Mouse (Mus musculus) limb, embryonic 14.5 days (tissue): ENCODE data around the gene Lgi1. TPM values are rescaled to one million over a fixed set of nuclear protein-coding genes. Genes with fewer than 3 reads are reported as not detected.

Experiments
- ATAC-seq: fragments of 200-750 bp; cut with Nextera tagmentation; 2 replicates; pipeline ENCODE4 v1.8.0; 2017; ENCODE audit warnings: low read depth, moderate number of reproducible peaks, moderate TSS enrichment; ENCODE audit not compliant: low FRiP score
- DNase-seq: peaks from one replicate; pipeline ENCODE4 v3.0.0-alpha.2; 2015; ENCODE audit warnings: low spot score
- H3K27ac ChIP-seq: fragments of 300-500 bp; sonication (generic); replicated peaks from 2 replicates; pipeline ENCODE4 v1.5.1; 2014; ENCODE audit warnings: low read depth, mild to moderate bottlenecking, low read length, moderate library complexity, mixed read lengths
- H3K27me3 ChIP-seq: fragments of 300-500 bp; sonication (generic); 2 replicates; pipeline ENCODE4 v1.6.1; 2014; ENCODE audit warnings: low read length, mixed read lengths; ENCODE audit not compliant: control insufficient read depth, insufficient read depth
- H3K36me3 ChIP-seq: fragments of 300-500 bp; sonication (generic); 2 replicates; pipeline ENCODE4 v1.6.1; 2014; ENCODE audit warnings: mild to moderate bottlenecking, low read length, moderate library complexity, mixed read lengths; ENCODE audit not compliant: control insufficient read depth, insufficient read depth
- H3K4me1 ChIP-seq: fragments of 300-500 bp; sonication (generic); 2 replicates; pipeline ENCODE4 v1.6.1; 2014; ENCODE audit warnings: antibody characterized with exemption, low read length, mixed read lengths; ENCODE audit not compliant: control insufficient read depth, insufficient read depth
- H3K4me2 ChIP-seq: fragments of 300-500 bp; sonication (generic); replicated peaks from 2 replicates; pipeline ENCODE4 v1.6.1; 2014; ENCODE audit warnings: low read depth, mild to moderate bottlenecking, low read length, moderate library complexity; ENCODE audit not compliant: severe bottlenecking
- H3K4me3 ChIP-seq: fragments of 300-500 bp; sonication (generic); replicated peaks from 2 replicates; pipeline ENCODE4 v1.5.1; 2014; ENCODE audit warnings: low read length
- H3K9ac ChIP-seq: fragments of 300-500 bp; sonication (generic); 2 replicates; pipeline ENCODE4 v1.6.1; 2014; ENCODE audit warnings: mild to moderate bottlenecking, low read depth, low read length, moderate library complexity; ENCODE audit not compliant: severe bottlenecking
- H3K9me3 ChIP-seq: fragments of 300-500 bp; sonication (generic); 2 replicates; pipeline ENCODE4 v1.6.1; 2016; ENCODE audit warnings: low read length; ENCODE audit not compliant: control insufficient read depth
- POLR2A ChIP-seq: fragments of 200-500 bp; IDR thresholded peaks from 2 replicates; pipeline ENCODE4 v1.8.0; 2012; ENCODE audit warnings: inconsistent platforms, mild to moderate bottlenecking, moderate library complexity, borderline replicate concordance; ENCODE audit not compliant: insufficient read depth, insufficient read length; ENCODE audit errors: extremely low read depth
- WGBS: fragments of 180-500 bp; shearing (Covaris S2); extraction: QIAGEN DNeasy Blood & Tissue Kit; methylation state at CpG from one replicate; pipeline ENCODE4 v1.1.7; 2014; 5-methylcytosine and 5-hydroxymethylcytosine counted together
- polyA plus RNA-seq, 2 experiments: library from polyadenylated mRNA; depleted of rRNA in 1 of 2; stranded (reverse) in 1 of 2; unstranded in 1 of 2; fragments of >200 nt; fragmentation: Nextera tagmentation in 1 of 2; extraction: Ambion mirVana in 1 of 2; gene quantifications; 2 replicates each; pipeline versions ENCODE4 v1.2.1 to v1.2.3; 2012 to 2014

The Lgi1 gene
- polyA plus RNA-seq, 2 experiments = 2.3 to 3.3 TPM

DNA sequence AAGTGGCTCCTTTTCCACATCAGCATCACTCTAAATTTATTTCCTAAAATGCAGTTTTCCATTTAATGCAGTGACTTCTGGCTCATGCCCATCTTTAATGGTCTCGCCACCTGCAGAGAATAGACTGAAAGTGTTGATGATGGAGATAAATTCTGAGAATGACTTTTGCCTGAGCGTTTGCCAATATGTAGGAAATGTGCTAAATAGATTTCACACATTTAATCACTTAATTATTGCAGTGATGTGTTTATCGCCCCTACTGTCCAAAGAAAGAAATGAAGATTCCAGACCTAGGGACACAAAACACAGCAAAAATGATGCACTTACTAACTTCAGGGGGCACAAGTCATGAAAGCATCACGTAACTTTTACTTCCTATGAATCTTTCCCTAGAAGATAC is 54.8 kb downstream of the Lgi1 start:
- Histone ChIP-seq H3K4me1 (no peaks in the 10 kb centered on the region), H3K9me3 (no peaks in the 10 kb centered on the region), H3K36me3 (no peaks in the 10 kb centered on the region), H3K27me3 (no peaks in the 10 kb centered on the region), H3K27ac (no peak overlapping the region), H3K4me2 (no peak overlapping the region), H3K9ac (no peak overlapping the region), H3K4me3 (no peak overlapping the region)
- 78% methylated on average over 4 of the region's 4 CpGs for WGBS
- no peak for DNase-seq
- ATAC-seq = no peak
- no peak for TF ChIP-seq POLR2A

DNA sequence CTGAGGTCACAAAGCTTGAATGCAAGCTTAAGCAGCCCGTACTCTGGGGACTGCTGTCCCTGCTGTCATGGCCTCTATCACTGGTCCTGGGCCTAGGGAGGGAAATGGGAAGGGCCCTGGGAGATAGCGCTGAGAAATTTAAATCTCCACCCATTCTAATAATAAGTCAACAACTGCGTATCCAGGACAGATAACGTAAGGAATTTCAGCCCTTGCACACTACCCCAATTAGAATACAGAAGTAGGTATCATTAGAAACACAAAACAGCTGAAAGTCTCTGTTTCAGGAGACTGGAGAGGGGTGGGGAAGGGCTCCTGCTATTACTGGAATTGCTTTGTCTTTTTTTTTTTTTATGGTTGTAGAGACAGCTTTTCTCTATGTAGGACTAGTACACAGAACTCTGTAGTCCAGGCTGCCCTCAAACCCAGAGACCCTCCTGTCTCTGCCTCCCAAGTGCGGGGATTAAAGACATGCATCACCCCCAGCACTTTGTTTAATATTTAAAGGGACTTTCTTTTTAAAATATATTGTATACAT is 56.4 kb downstream of the Lgi1 start:
- H3K27me3 ChIP-seq = no peaks in the 10 kb centered on the region
- DNase-seq (no peak), ATAC-seq (no peak)
- no peak overlapping the region for H3K4me3 ChIP-seq
- 81% methylated on average over 5 of the region's 5 CpGs for WGBS
- H3K9ac ChIP-seq = no peak overlapping the region
- H3K36me3 ChIP-seq = no peaks in the 10 kb centered on the region
- no peak for TF ChIP-seq POLR2A
- H3K9me3 ChIP-seq = no peaks in the 10 kb centered on the region
- no peaks in the 10 kb centered on the region for H3K4me1 ChIP-seq
- H3K4me2 ChIP-seq = no peak overlapping the region
- H3K27ac ChIP-seq = no peak overlapping the region

GRCm38 (mm10) chr19:38323726-38324125 is 59.4 kb downstream of the Lgi1 start:
- no peak for ATAC-seq
- no peak for DNase-seq
- Histone ChIP-seq H3K4me1 (no peaks in the 10 kb centered on the region), H3K27ac (no peak overlapping the region), H3K36me3 (no peaks in the 10 kb centered on the region), H3K27me3 (no peaks in the 10 kb centered on the region), H3K9me3 (no peaks in the 10 kb centered on the region), H3K4me3 (no peak overlapping the region), H3K4me2 (no peak overlapping the region), H3K9ac (no peak overlapping the region)
- no peak for TF ChIP-seq POLR2A

DNA sequence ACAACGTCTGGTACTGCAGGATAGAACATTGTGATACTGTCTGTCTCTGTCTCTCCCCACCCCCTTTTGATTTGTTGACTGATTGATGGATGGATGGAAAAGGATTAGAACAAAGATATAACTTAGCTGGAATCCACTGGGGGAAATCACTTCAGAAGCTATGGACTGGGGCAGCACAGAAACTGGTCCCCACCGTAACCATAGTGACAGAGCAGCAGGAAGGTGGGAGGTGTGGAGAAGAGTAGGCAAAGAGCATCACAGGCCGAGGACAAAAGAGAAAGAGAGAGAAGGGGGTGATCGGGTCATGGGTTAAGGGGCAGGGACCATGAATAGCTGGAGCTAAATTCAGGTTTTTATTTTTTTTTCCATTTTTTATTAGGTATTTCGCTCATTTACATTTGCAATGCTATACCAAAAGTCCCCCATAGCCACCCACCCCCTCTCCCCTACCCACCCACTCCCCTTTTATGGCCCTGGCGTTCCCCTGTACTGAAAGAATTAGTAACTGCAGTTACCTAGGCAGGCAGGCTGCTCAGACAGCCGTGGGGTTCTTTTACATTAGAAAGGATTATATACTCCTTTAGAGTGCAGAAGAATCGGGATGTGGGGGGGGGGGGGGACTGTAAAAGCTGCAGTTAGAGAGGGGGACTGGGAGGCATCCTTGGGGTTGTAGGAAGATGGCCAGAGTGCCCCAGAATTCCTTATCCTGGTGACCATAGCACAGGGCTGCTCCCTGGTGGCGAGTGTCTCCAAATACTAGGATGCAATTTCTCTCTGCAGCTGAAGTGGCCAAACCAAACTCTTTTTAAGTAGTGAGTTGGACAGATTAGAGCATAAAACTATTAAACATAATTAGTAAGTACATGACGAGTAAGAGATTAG is 60.1 kb downstream of the Lgi1 start:
- H3K4me1 ChIP-seq = no peaks in the 10 kb centered on the region
- H3K9me3 ChIP-seq = no peaks in the 10 kb centered on the region
- no peak for TF ChIP-seq POLR2A
- DNase-seq = no peak
- 38% methylated on average over 10 of the region's 10 CpGs for WGBS
- H3K9ac ChIP-seq = no peak overlapping the region
- H3K27me3 ChIP-seq = no peaks in the 10 kb centered on the region
- H3K36me3 ChIP-seq = no peaks in the 10 kb centered on the region
- no peak overlapping the region for H3K4me2 ChIP-seq
- no peak overlapping the region for H3K27ac ChIP-seq
- no peak overlapping the region for H3K4me3 ChIP-seq
- ATAC-seq = no peak

GRCm38 (mm10) chr19:38325029-38325398 is 60.7 kb downstream of the Lgi1 start:
- no peak overlapping the region for H3K4me2 ChIP-seq
- no peaks in the 10 kb centered on the region for H3K4me1 ChIP-seq
- H3K4me3 ChIP-seq = no peak overlapping the region
- ATAC-seq (no peak), DNase-seq (no peak)
- no peaks in the 10 kb centered on the region for H3K27me3 ChIP-seq
- no peak for TF ChIP-seq POLR2A
- WGBS = 56% methylated on average over 4 of the region's 4 CpGs
- H3K36me3 ChIP-seq = no peaks in the 10 kb centered on the region
- H3K9me3 ChIP-seq = no peaks in the 10 kb centered on the region
- H3K9ac ChIP-seq = no peak overlapping the region
- no peak overlapping the region for H3K27ac ChIP-seq

DNA sequence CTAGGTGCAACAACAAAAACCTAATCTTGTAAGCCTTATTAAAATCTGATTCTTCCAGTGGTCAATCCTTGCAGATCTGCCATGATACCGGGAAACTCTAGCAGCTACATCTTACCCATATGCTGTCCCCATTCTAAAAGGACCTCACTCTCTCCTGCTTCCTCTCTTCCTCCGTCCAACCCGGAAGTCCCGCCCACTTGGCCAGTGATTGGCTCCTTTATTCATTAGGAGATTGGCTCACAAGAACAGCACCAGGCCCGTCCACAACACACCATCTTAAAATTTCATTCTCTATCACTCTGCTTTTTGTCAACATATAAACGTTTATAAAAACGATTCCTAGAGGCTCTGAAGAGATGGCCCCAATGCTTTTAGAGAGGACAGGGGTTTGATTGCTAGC is 61.5 kb downstream of the Lgi1 start:
- no peak for ATAC-seq
- no peak for DNase-seq

More for the DNA sequence above, 61.5 kb downstream of the Lgi1 start:
- H3K36me3 ChIP-seq = no peaks in the 10 kb centered on the region
- H3K27me3 ChIP-seq = no peaks in the 10 kb centered on the region
- H3K27ac ChIP-seq = no peak overlapping the region
- H3K4me1 ChIP-seq = no peaks in the 10 kb centered on the region
- TF ChIP-seq POLR2A = no peak
- H3K4me2 ChIP-seq = no peak overlapping the region
- H3K9ac ChIP-seq = no peak overlapping the region
- H3K4me3 ChIP-seq = no peak overlapping the region
- WGBS = 89% methylated on average over 7 of the region's 7 CpGs
- H3K9me3 ChIP-seq = no peaks in the 10 kb centered on the region
